Mouse (Mus musculus): Measurements from ENCODE around the gene Olfr56.
"Not testable (repeated sequence)": the region's sequence is repeated elsewhere in the genome, so short reads cannot be mapped to it uniquely, and the experiment has no call there.

DNA sequence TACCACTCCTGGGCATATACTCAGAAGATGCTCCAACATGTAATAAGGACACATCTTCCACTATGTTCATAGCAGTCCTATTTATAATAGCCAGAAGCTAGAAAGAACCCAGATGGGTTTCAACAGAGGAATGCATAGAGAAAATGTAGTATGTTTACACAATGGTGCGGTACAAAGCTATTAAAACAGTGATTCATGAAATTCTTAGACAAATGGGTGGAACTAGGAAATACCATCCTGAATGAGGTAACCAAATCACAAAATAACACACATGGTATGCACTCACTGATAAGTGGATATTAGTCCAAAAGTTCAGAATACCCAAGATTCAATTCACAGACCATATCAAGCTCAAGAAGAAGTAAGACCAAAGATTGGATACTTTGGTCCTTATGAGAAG lies 4.0 kb upstream of the Olfr56 start:
- not testable (repeated sequence) for TF ChIP-seq CTCF (IDR thresholded peaks at IDR 0.05; ENCODE audit: borderline replicate concordance, insufficient read depth, low read depth, low read length); POLR2A (IDR thresholded peaks at IDR 0.05; ENCODE audit: borderline replicate concordance, insufficient read depth, low read length)

Measured in cerebellum, adult 2 months (tissue).